Mouse (Mus musculus): ENCODE results near the gene Mcoln3.

- TF ChIP-seq GATA1 (IDR thresholded peaks at IDR 0.05; ENCODE audit: low read length) (no peak), TAL1 (IDR thresholded peaks at IDR 0.05; ENCODE audit: low read length) (no peak)
These were observed 60.0 kb downstream of the Mcoln3 start for GRCm38 (mm10) chr3:146177295-146177694.
